Mouse (Mus musculus) heart, embryonic 14.5 days (tissue): ENCODE data around the gene Slc29a2. TPM values are rescaled to one million over a fixed set of nuclear protein-coding genes. Genes with fewer than 3 reads are reported as not detected.

Experiments used
- ATAC-seq: fragments of 200-750 bp; cut with Nextera tagmentation; 2 replicates; pipeline ENCODE4 v1.8.0; 2017; ENCODE audit warnings: low read depth, moderate TSS enrichment; ENCODE audit not compliant: insufficient number of reproducible peaks, insufficient read depth, low FRiP score
- H3K27ac ChIP-seq, 2 experiments: fragments of 200-500 bp in 1 of 2; fragments of 300-500 bp in 1 of 2; sonication (generic) in 1 of 2; replicated peaks in 1 of 2; 2 replicates each; pipeline ENCODE4 v1.5.1; 2012 to 2014; ENCODE audit warnings: low read depth in 2 of 2, low read length in 2 of 2, control low read depth in 1 of 2, mild to moderate bottlenecking in 1 of 2, mixed read lengths in 1 of 2; ENCODE audit not compliant: control insufficient read depth in 1 of 2, insufficient read depth in 1 of 2
- H3K27me3 ChIP-seq: fragments of 300-500 bp; sonication (generic); 2 replicates; pipeline ENCODE4 v1.6.1; 2014; ENCODE audit warnings: mild to moderate bottlenecking, low read length, control low read depth; ENCODE audit not compliant: control insufficient read depth, insufficient read depth
- H3K36me3 ChIP-seq: fragments of 300-500 bp; sonication (generic); 2 replicates; pipeline ENCODE4 v1.6.1; 2014; ENCODE audit warnings: mild to moderate bottlenecking, control low read depth, low read length, mixed read lengths; ENCODE audit not compliant: control insufficient read depth, insufficient read depth
- H3K4me1 ChIP-seq, 2 experiments: fragments of 200-500 bp in 1 of 2; fragments of 300-500 bp in 1 of 2; sonication (generic) in 1 of 2; 2 replicates each; pipeline ENCODE4 v1.6.1; 2012 to 2014; ENCODE audit warnings: low read length in 2 of 2, control low read depth in 1 of 2, mixed read lengths in 1 of 2; ENCODE audit not compliant: control insufficient read depth in 2 of 2, insufficient read depth in 2 of 2
- H3K4me2 ChIP-seq: fragments of 300-500 bp; sonication (generic); 2 replicates; pipeline ENCODE4 v1.6.1; 2014; ENCODE audit warnings: mild to moderate bottlenecking, low read length
- H3K4me3 ChIP-seq, 2 experiments: fragments of 200-500 bp in 1 of 2; fragments of 300-500 bp in 1 of 2; sonication (generic) in 1 of 2; 2 replicates each; pipeline ENCODE4 v1.5.1; 2012 to 2014; ENCODE audit warnings: low read length in 2 of 2, mild to moderate bottlenecking in 2 of 2, control low read depth in 1 of 2, low read depth in 1 of 2, moderate library complexity in 1 of 2; ENCODE audit not compliant: control insufficient read depth in 1 of 2, insufficient read depth in 1 of 2
- H3K9ac ChIP-seq: fragments of 300-500 bp; sonication (generic); 2 replicates; pipeline ENCODE4 v1.6.1; 2014; ENCODE audit warnings: mild to moderate bottlenecking, low read length
- H3K9me3 ChIP-seq: fragments of 300-500 bp; sonication (generic); 2 replicates; pipeline ENCODE4 v1.6.1; 2016; ENCODE audit warnings: low read length, control low read depth; ENCODE audit not compliant: control insufficient read depth
- WGBS: fragments of 180-500 bp; shearing (Covaris S2); extraction: QIAGEN DNeasy Blood & Tissue Kit; methylation state at CpG from one replicate; pipeline ENCODE4 v1.1.7; 2014; 5-methylcytosine and 5-hydroxymethylcytosine counted together
- polyA plus RNA-seq: library from polyadenylated mRNA; unstranded; fragments of >200 nt; fragmentation: Nextera tagmentation; extraction: Ambion mirVana; gene quantifications from 2 replicates; pipeline ENCODE4 v1.2.1, GENCODE M21; 2014

Slc29a2 gene
- polyA plus RNA-seq, 1 experiment from 2014 or later: 10.2 TPM

- no peak overlapping the region for H3K4me2 ChIP-seq
- H3K4me1 ChIP-seq: peaks cover 15 to 20% of the 10 kb centered on the region in 2 experiments
- no peak overlapping the region; a peak in 1 of 4 replicates for H3K4me3 ChIP-seq
- 29% methylated on average over 5 of the region's 5 CpGs for WGBS
- H3K27ac ChIP-seq: no peak overlapping the region
- no peak for ATAC-seq
- no peak overlapping the region for H3K9ac ChIP-seq
- no peaks in the 10 kb centered on the region for H3K36me3 ChIP-seq
- H3K27me3 ChIP-seq: peaks cover 12% of the 10 kb centered on the region
- H3K9me3 ChIP-seq: no peaks in the 10 kb centered on the region
These were observed 49.9 kb downstream of the Slc29a2 start for GRCm38 (mm10) chr19:5073518-5073917.

GRCm38 (mm10) chr19:5079279-5079678 is 55.6 kb downstream of the Slc29a2 start:
- ATAC-seq: no peak
- no peak overlapping the region for H3K27ac ChIP-seq
- 100% methylated on average over 1 of the region's 1 CpGs for WGBS

More at GRCm38 (mm10) chr19:5079279-5079678, 55.6 kb downstream of the Slc29a2 start:
- Histone ChIP-seq H3K4me1 (no peaks in the 10 kb centered on the region), H3K27me3 (peaks cover 43% of the 10 kb centered on the region), H3K9ac (no peak overlapping the region), H3K4me2 (no peak overlapping the region), H3K4me3 (no peak overlapping the region), H3K36me3 (no peaks in the 10 kb centered on the region), H3K9me3 (no peaks in the 10 kb centered on the region)

Other genes starting within 250 kb of the Slc29a2 start
- gene Rbm4, start 230.0 kb upstream of the Slc29a2 start, polyA plus RNA-seq: 55.9 and 63.1 TPM in 2 replicates
- 20.9 and 24.4 TPM in 2 replicates for gene Gm21992, start 212.2 kb upstream of the Slc29a2 start, polyA plus RNA-seq
- gene Rbm14, start 212.2 kb upstream of the Slc29a2 start, polyA plus RNA-seq: 41.5 and 42.6 TPM in 2 replicates
- 38.8 and 39.0 TPM in 2 replicates for gene Ccs, start 184.5 kb upstream of the Slc29a2 start, polyA plus RNA-seq
- not detected in 2 replicates for gene Ccdc87, start 184.5 kb upstream of the Slc29a2 start, polyA plus RNA-seq
- 36.9 and 39.2 TPM in 2 replicates for gene Ctsf, start 168.7 kb upstream of the Slc29a2 start, polyA plus RNA-seq
- gene Actn3, start 146.0 kb upstream of the Slc29a2 start, polyA plus RNA-seq: 1.5 and 2.0 TPM in 2 replicates
- gene Zdhhc24, start 145.2 kb upstream of the Slc29a2 start, polyA plus RNA-seq: 7.2 and 8.2 TPM in 2 replicates
- gene Bbs1, start 117.2 kb upstream of the Slc29a2 start, polyA plus RNA-seq: 1.5 and 2.4 TPM in 2 replicates
- gene Dpp3, start 95.6 kb upstream of the Slc29a2 start, polyA plus RNA-seq: 60.8 and 71.8 TPM in 2 replicates
- 0.51 and 0.81 TPM in 2 replicates for gene Peli3, start 80.7 kb upstream of the Slc29a2 start, polyA plus RNA-seq
- gene Mrpl11, start 61.7 kb upstream of the Slc29a2 start, polyA plus RNA-seq: 110 and 111 TPM in 2 replicates
- gene Npas4, start 33.5 kb upstream of the Slc29a2 start, polyA plus RNA-seq: 0.18 TPM in 1 of 2 replicates, not detected in the other
- gene B4gat1, start 15.0 kb downstream of the Slc29a2 start, polyA plus RNA-seq: 49.9 and 53.1 TPM in 2 replicates
- 1.3 and 1.4 TPM in 2 replicates for gene AC124502.3, start 15.0 kb downstream of the Slc29a2 start, polyA plus RNA-seq
- 27.5 and 31.2 TPM in 2 replicates for gene Brms1, start 17.5 kb downstream of the Slc29a2 start, polyA plus RNA-seq
- gene Rin1, start 26.6 kb downstream of the Slc29a2 start, polyA plus RNA-seq: 1.9 and 2.7 TPM in 2 replicates
- 15.3 and 16.8 TPM in 2 replicates for gene Cd248, start 44.2 kb downstream of the Slc29a2 start, polyA plus RNA-seq
- gene Tmem151a, start 61.7 kb downstream of the Slc29a2 start, polyA plus RNA-seq: 3.7 and 3.9 TPM in 2 replicates
- 112 and 122 TPM in 2 replicates for gene Yif1a, start 64.7 kb downstream of the Slc29a2 start, polyA plus RNA-seq
- 4.4 and 5.4 TPM in 2 replicates for gene Cnih2, start 74.7 kb downstream of the Slc29a2 start, polyA plus RNA-seq
- 223 and 231 TPM in 2 replicates for gene Rab1b, start 83.2 kb downstream of the Slc29a2 start, polyA plus RNA-seq
- gene Klc2, start 94.7 kb downstream of the Slc29a2 start, polyA plus RNA-seq: 16.5 and 20.7 TPM in 2 replicates
- gene Pacs1, start 249.3 kb downstream of the Slc29a2 start, polyA plus RNA-seq: 20.9 TPM in 2 replicates